Mouse (Mus musculus) midbrain, postnatal 0 days (tissue): Measurements from ENCODE around the gene Cadps. TPM values are rescaled to one million over a fixed set of nuclear protein-coding genes. Genes with fewer than 3 reads are reported as not detected.

Experiments
- ATAC-seq: fragments of 200-750 bp; cut with Nextera tagmentation; 2 replicates; pipeline ENCODE4 v1.8.0; 2017; ENCODE audit warnings: moderate number of reproducible peaks, mild to moderate bottlenecking, moderate TSS enrichment, moderate library complexity; ENCODE audit not compliant: low FRiP score
- DNase-seq: peaks from one replicate; pipeline ENCODE4 v3.0.0-alpha.2; 2015; ENCODE audit warnings: low spot score
- H3K27ac ChIP-seq: fragments of 300-500 bp; sonication (generic); 2 replicates; pipeline ENCODE4 v1.5.1; 2014; ENCODE audit warnings: low read depth, mild to moderate bottlenecking, low read length, mixed read lengths
- H3K27me3 ChIP-seq: fragments of 300-500 bp; sonication (generic); 2 replicates; pipeline ENCODE4 v1.6.1; 2014; ENCODE audit warnings: low read length, control low read depth, mixed read lengths; ENCODE audit not compliant: insufficient read depth
- H3K36me3 ChIP-seq: fragments of 300-500 bp; sonication (generic); 2 replicates; pipeline ENCODE4 v1.6.1; 2014; ENCODE audit warnings: low read length, control low read depth, mixed read lengths; ENCODE audit not compliant: insufficient read depth
- H3K4me1 ChIP-seq: fragments of 300-500 bp; sonication (generic); 2 replicates; pipeline ENCODE4 v1.6.1; 2014; ENCODE audit warnings: mild to moderate bottlenecking, control low read depth, antibody characterized with exemption, low read length, mixed read lengths; ENCODE audit not compliant: insufficient read depth
- H3K4me2 ChIP-seq: fragments of 300-500 bp; sonication (generic); 2 replicates; pipeline ENCODE4 v1.6.1; 2014; ENCODE audit warnings: low read depth, mild to moderate bottlenecking, low read length, mixed read lengths; ENCODE audit not compliant: poor library complexity, severe bottlenecking
- H3K4me3 ChIP-seq: fragments of 300-500 bp; sonication (generic); 2 replicates; pipeline ENCODE4 v1.5.1; 2014; ENCODE audit warnings: low read depth, mild to moderate bottlenecking, low read length, moderate library complexity
- H3K9ac ChIP-seq: fragments of 300-500 bp; sonication (generic); replicated peaks from 2 replicates; pipeline ENCODE4 v1.6.1; 2014; ENCODE audit warnings: mild to moderate bottlenecking, low read length, moderate library complexity, mixed read lengths; ENCODE audit not compliant: poor library complexity, severe bottlenecking
- H3K9me3 ChIP-seq: fragments of 300-500 bp; sonication (generic); 2 replicates; pipeline ENCODE4 v1.6.1; 2016; ENCODE audit warnings: low read length, control low read depth
- CTCF ChIP-seq: IDR thresholded peaks from 2 replicates; pipeline ENCODE4 v1.5.1; 2016; ENCODE audit warnings: antibody characterized with exemption, mild to moderate bottlenecking
- WGBS: fragments of 180-500 bp; shearing (Covaris S2); extraction: QIAGEN DNeasy Blood & Tissue Kit; methylation state at CpG from one replicate; pipeline ENCODE4 v1.1.7; 2014; 5-methylcytosine and 5-hydroxymethylcytosine counted together
- polyA plus RNA-seq: library from polyadenylated mRNA; unstranded; fragments of >200 nt; fragmentation: Nextera tagmentation; extraction: Ambion mirVana; gene quantifications from 2 replicates; pipeline ENCODE4 v1.2.1, GENCODE M21; 2015
- total RNA-seq: library from RNA; depleted of rRNA; stranded (reverse); fragments of >200 nt; gene quantifications from 2 replicates; pipeline ENCODE4 v1.2.3, GENCODE M21; 2014

Cadps gene
- total and polyA plus RNA-seq, 2 experiments from 2014 or later: 38.6 to 194 TPM

GRCm38 (mm10) chr14:12818442-12818841 lies 4.4 kb downstream of the Cadps start:
- Histone ChIP-seq H3K4me2 (no peak overlapping the region), H3K27me3 (no peaks in the 10 kb centered on the region)
- WGBS: 88% methylated on average over 1 of the region's 1 CpGs

GRCm38 (mm10) chr14:12812072-12812471 lies 10.8 kb downstream of the Cadps start:
- Histone ChIP-seq H3K4me2 (no peak overlapping the region), H3K27me3 (no peaks in the 10 kb centered on the region), H3K9ac (no peak overlapping the region), H3K4me1 (no peaks in the 10 kb centered on the region), H3K9me3 (no peaks in the 10 kb centered on the region), H3K36me3 (no peaks in the 10 kb centered on the region), H3K4me3 (no peak overlapping the region), H3K27ac (no peak overlapping the region)
- ATAC-seq (no peak), DNase-seq (no peak)
- 90% methylated on average over 3 of the region's 3 CpGs for WGBS
- no peak for TF ChIP-seq CTCF

More at GRCm38 (mm10) chr14:12818442-12818841, 4.4 kb downstream of the Cadps start:
- no peaks in the 10 kb centered on the region for H3K36me3 ChIP-seq
- H3K9me3 ChIP-seq: no peaks in the 10 kb centered on the region
- TF ChIP-seq CTCF: no peak
- H3K4me1 ChIP-seq: no peaks in the 10 kb centered on the region; the same call in 1 of the 2 replicates
- DNase-seq (no peak), ATAC-seq (no peak)
- H3K4me3 ChIP-seq: no peak overlapping the region
- no peak overlapping the region for H3K27ac ChIP-seq
- H3K9ac ChIP-seq: no peak overlapping the region

GRCm38 (mm10) chr14:12802995-12803394 lies 19.9 kb downstream of the Cadps start:
- no peak overlapping the region for H3K27ac ChIP-seq
- no peak for DNase-seq
- H3K36me3 ChIP-seq: no peaks in the 10 kb centered on the region
- ATAC-seq: no peak
- no peaks in the 10 kb centered on the region for H3K4me1 ChIP-seq
- 80% methylated on average over 1 of the region's 1 CpGs for WGBS
- H3K4me3 ChIP-seq: no peak overlapping the region
- H3K27me3 ChIP-seq: no peaks in the 10 kb centered on the region
- no peaks in the 10 kb centered on the region for H3K9me3 ChIP-seq
- no peak overlapping the region for H3K9ac ChIP-seq
- no peak for TF ChIP-seq CTCF
- H3K4me2 ChIP-seq: no peak overlapping the region

GRCm38 (mm10) chr14:12801100-12801499 lies 21.8 kb downstream of the Cadps start:
- WGBS: 83% methylated on average over 2 of the region's 2 CpGs
- peak; percentile 68 for DNase-seq
- no peaks in the 10 kb centered on the region for H3K36me3 ChIP-seq
- H3K4me2 ChIP-seq: no peak overlapping the region
- TF ChIP-seq CTCF: no peak
- H3K4me1 ChIP-seq: no peaks in the 10 kb centered on the region
- H3K27me3 ChIP-seq: no peaks in the 10 kb centered on the region
- no peak for ATAC-seq
- H3K9me3 ChIP-seq: no peaks in the 10 kb centered on the region
- H3K9ac ChIP-seq: no peak overlapping the region
- H3K4me3 ChIP-seq: no peak overlapping the region
- H3K27ac ChIP-seq: no peak overlapping the region

- no peak overlapping the region for H3K4me2 ChIP-seq
- no peak for ATAC-seq
- no peak overlapping the region for H3K9ac ChIP-seq
- H3K4me3 ChIP-seq: no peak overlapping the region
- TF ChIP-seq CTCF: no peak
- H3K9me3 ChIP-seq: no peaks in the 10 kb centered on the region
- H3K27me3 ChIP-seq: no peaks in the 10 kb centered on the region
- H3K4me1 ChIP-seq: no peaks in the 10 kb centered on the region
- DNase-seq: no peak
- no peak overlapping the region for H3K27ac ChIP-seq
- no peaks in the 10 kb centered on the region for H3K36me3 ChIP-seq
These were observed 24.0 kb downstream of the Cadps start for GRCm38 (mm10) chr14:12798926-12799325.

- Histone ChIP-seq H3K9ac (no peak overlapping the region), H3K27me3 (no peaks in the 10 kb centered on the region), H3K27ac (no peak overlapping the region), H3K4me3 (no peak overlapping the region), H3K9me3 (no peaks in the 10 kb centered on the region), H3K4me1 (no peaks in the 10 kb centered on the region), H3K36me3 (no peaks in the 10 kb centered on the region), H3K4me2 (no peak overlapping the region)
- no peak for ATAC-seq
- no peak for TF ChIP-seq CTCF
- WGBS: 79% methylated on average over 1 of the region's 1 CpGs
- DNase-seq: peak; percentile 9
These were observed 38.6 kb downstream of the Cadps start for GRCm38 (mm10) chr14:12784296-12784695.
